Mouse (Mus musculus): ENCODE measurements around the gene Ak7.

- no peak for TF ChIP-seq GATA1 (IDR thresholded peaks at IDR 0.05; ENCODE audit: borderline replicate concordance, low read length)
- no peak for TF ChIP-seq FLI1 (IDR thresholded peaks at IDR 0.05; ENCODE audit: low read length)
Observed at GRCm38 (mm10) chr12:105807416-105807815, 101.6 kb downstream of the Ak7 start.
